13 mouse cellular contexts compared by ENCODE assay signal in the genomic region with DNA sequence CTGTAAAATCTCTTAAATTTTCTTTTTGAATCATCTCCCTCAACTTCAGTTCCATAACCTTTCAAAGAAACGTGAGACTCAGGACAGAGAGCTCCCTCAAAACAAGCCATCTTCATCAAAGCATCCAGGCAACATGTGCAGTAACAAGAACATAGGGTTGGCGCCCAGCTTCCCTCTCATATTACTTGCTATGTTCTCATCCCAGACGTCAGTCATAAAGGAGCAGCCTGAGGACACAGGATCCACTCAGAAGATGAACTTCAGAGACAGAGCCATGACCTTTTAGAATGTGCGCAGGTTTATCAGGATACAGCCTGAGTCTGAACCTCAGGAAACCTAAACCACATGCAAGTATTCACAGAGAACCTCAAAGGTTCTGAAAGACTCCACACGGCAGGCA.
"Had no signal": no experiment of that assay in that cellular context is flagged by ENCODE, and none has a peak within 500 bp of the region (broad histone marks: within the 10 kb centered on the region; RNA-seq: fewer than 3 reads in every experiment).

No protein-coding gene starts in this region.

- H3K4me1 ChIP-seq: liver, embryonic 13.5 days had no signal

- H3K4me3 ChIP-seq: left cerebral cortex, adult 2 months; liver, embryonic 13.5 days had no signal

- H3K27me3 ChIP-seq: liver, embryonic 13.5 days had no signal

- H3K9me3 ChIP-seq: liver, embryonic 13.5 days had no signal

- DNase-seq: kidney, postnatal 10 days; kidney, postnatal 36 days; layer of hippocampus, postnatal 36 days; liver, embryonic 13.5 days; lung, adult 2 months; lung, postnatal 14 days; lung, postnatal 4 days; midbrain, embryonic 14.5 days; thymus, adult 2 months; thymus, postnatal 14 days; thymus, postnatal 4 days had no signal

- H3K27ac ChIP-seq: left cerebral cortex, adult 2 months; liver, embryonic 13.5 days; stomach, postnatal 0 days had no signal
